Mouse (Mus musculus) cerebellum, adult 11-12 months (tissue): ENCODE measurements around the gene Fgfr1op2.

Source experiments
- DNase-seq: peaks from one replicate; pipeline ENCODE4 v3.0.0; 2022

Fgfr1op2 gene

GRCm38 (mm10) chr6:146611385-146611784 is 34.4 kb downstream of the Fgfr1op2 start:
- DNase-seq, result no peak

- DNase-seq, result no peak
Observed at GRCm38 (mm10) chr6:146611897-146612296, 34.9 kb downstream of the Fgfr1op2 start.

- DNase-seq, result no peak
Observed at GRCm38 (mm10) chr6:146612736-146613135, 35.7 kb downstream of the Fgfr1op2 start.

- no peak for DNase-seq
Observed at GRCm38 (mm10) chr6:146613907-146614306, 36.9 kb downstream of the Fgfr1op2 start.

- no peak for DNase-seq
Observed at GRCm38 (mm10) chr6:146614541-146614940, 37.5 kb downstream of the Fgfr1op2 start.

GRCm38 (mm10) chr6:146615891-146616290 is 38.9 kb downstream of the Fgfr1op2 start:
- no peak for DNase-seq

GRCm38 (mm10) chr6:146616670-146617069 is 39.7 kb downstream of the Fgfr1op2 start:
- no peak for DNase-seq

- DNase-seq, result no peak
Observed at GRCm38 (mm10) chr6:146628123-146628522, 51.1 kb downstream of the Fgfr1op2 start.

- DNase-seq, result no peak
Observed at GRCm38 (mm10) chr6:146629781-146630756, 53.1 kb downstream of the Fgfr1op2 start.

- DNase-seq, result no peak
Observed at GRCm38 (mm10) chr6:146630961-146631360, 54.0 kb downstream of the Fgfr1op2 start.

- DNase-seq, result no peak
Observed at GRCm38 (mm10) chr6:146631847-146632246, 54.8 kb downstream of the Fgfr1op2 start.

GRCm38 (mm10) chr6:146632403-146632802 is 55.4 kb downstream of the Fgfr1op2 start:
- DNase-seq, result no peak

- peak; percentile 25 for DNase-seq
Observed at GRCm38 (mm10) chr6:146633097-146633496, 56.1 kb downstream of the Fgfr1op2 start.

- DNase-seq, result peak; percentile 36
Observed at GRCm38 (mm10) chr6:146633629-146634014, 56.6 kb downstream of the Fgfr1op2 start.

- DNase-seq, result peak; percentile 86
Observed at GRCm38 (mm10) chr6:146634015-146634722, 57.2 kb downstream of the Fgfr1op2 start.

GRCm38 (mm10) chr6:146634759-146635606 is 58.0 kb downstream of the Fgfr1op2 start:
- no peak for DNase-seq

GRCm38 (mm10) chr6:146636482-146636881 is 59.5 kb downstream of the Fgfr1op2 start:
- no peak for DNase-seq

GRCm38 (mm10) chr6:146640068-146640965 is 63.3 kb downstream of the Fgfr1op2 start:
- no peak for DNase-seq

- no peak for DNase-seq
Observed at GRCm38 (mm10) chr6:146640991-146641390, 64.0 kb downstream of the Fgfr1op2 start.

GRCm38 (mm10) chr6:146641621-146642210 is 64.7 kb downstream of the Fgfr1op2 start:
- peak; percentile 28 for DNase-seq
